Mouse (Mus musculus): ENCODE results near the gene Scn9a.

- TF ChIP-seq POLR2A (IDR thresholded peaks at IDR 0.05; ENCODE audit: extremely low read depth, insufficient read depth, low read length): no peak
- no peak for TF ChIP-seq CTCF (IDR thresholded peaks at IDR 0.05; ENCODE audit: low read depth, low read length)
Measured at GRCm38 (mm10) chr2:66440711-66441110, 194.1 kb downstream of the Scn9a start, which contains the start of gene Scn1a.
